Comparison of ENCODE assay signal across 21 mouse cellular contexts in the genomic region with DNA sequence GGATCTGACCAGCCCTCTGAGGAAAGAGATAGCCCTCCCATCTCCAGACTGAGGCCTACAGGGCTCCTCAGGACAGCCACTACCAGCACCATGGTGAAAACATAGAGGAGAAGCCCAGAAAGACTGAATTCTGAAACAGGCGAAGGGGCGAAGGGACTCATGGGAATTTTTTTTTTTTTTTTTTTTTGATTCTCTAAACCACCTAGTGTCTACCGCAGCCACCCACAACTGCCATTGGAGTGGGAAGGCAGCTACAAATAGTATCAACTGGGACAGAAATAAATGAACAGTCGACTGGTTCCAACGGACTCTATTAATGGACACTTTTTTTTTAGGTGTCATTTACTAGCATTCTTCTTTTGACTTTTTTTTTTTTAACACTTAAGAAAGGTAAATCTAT. TPM values are rescaled to one million over a fixed set of nuclear protein-coding genes. Genes with fewer than 3 reads are reported as not detected.
"Had no signal": no experiment of that assay in that cellular context is flagged by ENCODE, and none has a peak within 500 bp of the region (broad histone marks: within the 10 kb centered on the region; RNA-seq: fewer than 3 reads in every experiment).

No protein-coding gene starts in this region.

- H3K4me2 ChIP-seq: limb, embryonic 13.5 days; liver, embryonic 12.5 days; liver, embryonic 15.5 days; lung, embryonic 15.5 days; midbrain, embryonic 13.5 days had no signal

- H3K27me3 ChIP-seq: limb, embryonic 13.5 days; liver, embryonic 12.5 days; liver, embryonic 15.5 days; lung, embryonic 15.5 days; megakaryocyte, embryonic 14.5 days; midbrain, embryonic 13.5 days had no signal

- H3K9me3 ChIP-seq: limb, embryonic 13.5 days; liver, embryonic 12.5 days; liver, embryonic 15.5 days; lung, embryonic 15.5 days; megakaryocyte, embryonic 14.5 days; midbrain, embryonic 10.5 days had no signal

- DNase-seq: kidney, adult 8-10 months; kidney, postnatal 14 days; kidney, postnatal 4 days; left cerebral cortex, postnatal 4 days; liver; lung, adult 18-20 months; lung, postnatal 10 days; lung, postnatal 36 days; thymus, adult 18-20 months; thymus, postnatal 25 days had no signal

- H3K4me3 ChIP-seq: limb, embryonic 13.5 days; liver, embryonic 12.5 days; liver, embryonic 15.5 days; lung, embryonic 15.5 days; megakaryocyte, embryonic 14.5 days; midbrain, embryonic 10.5 days; midbrain, embryonic 13.5 days had no signal

- H3K4me1 ChIP-seq: midbrain, embryonic 10.5 days; midbrain, embryonic 13.5 days had no signal

- H3K9ac ChIP-seq: limb, embryonic 13.5 days; liver, embryonic 12.5 days; liver, embryonic 15.5 days; lung, embryonic 15.5 days; midbrain, embryonic 13.5 days had no signal

- H3K27ac ChIP-seq: liver, embryonic 12.5 days; liver, embryonic 15.5 days; midbrain, embryonic 10.5 days; midbrain, embryonic 13.5 days had no signal

- ATAC-seq: liver, embryonic 12.5 days; midbrain, embryonic 13.5 days had no signal

- H3K36me3 ChIP-seq: limb, embryonic 13.5 days; liver, embryonic 12.5 days; liver, embryonic 15.5 days; lung, embryonic 15.5 days; midbrain, embryonic 10.5 days; midbrain, embryonic 13.5 days had no signal

RNA-seq across cellular contexts. Expression of a gene that starts 43.6 kb away (rescaled TPM):
- polyA plus RNA-seq: liver, embryonic 15.5 days; neural tube, embryonic 14.5 days; small intestine, adult 2 months; spleen, adult 2 months; testis, adult 2 months had no signal
